Mouse (Mus musculus) heart, postnatal 10 days (tissue): ENCODE measurements at regions not wholly inside any gene's neighbourhood (a gene's known extent, or its start where the extent isn't known, plus 50 kb on each side); places are given as distances from the start of the nearest gene placed in this dataset.

Experiments
- DNase-seq, 2 experiments: peaks; one replicate each; pipeline ENCODE4 v3.0.0; 2021
- intact Hi-C: fragments of 180-260 bp; cut with DNase I; formaldehyde crosslinking; loops from one replicate; pipeline ENCODE4 v1.15.1; 2025

DNA sequence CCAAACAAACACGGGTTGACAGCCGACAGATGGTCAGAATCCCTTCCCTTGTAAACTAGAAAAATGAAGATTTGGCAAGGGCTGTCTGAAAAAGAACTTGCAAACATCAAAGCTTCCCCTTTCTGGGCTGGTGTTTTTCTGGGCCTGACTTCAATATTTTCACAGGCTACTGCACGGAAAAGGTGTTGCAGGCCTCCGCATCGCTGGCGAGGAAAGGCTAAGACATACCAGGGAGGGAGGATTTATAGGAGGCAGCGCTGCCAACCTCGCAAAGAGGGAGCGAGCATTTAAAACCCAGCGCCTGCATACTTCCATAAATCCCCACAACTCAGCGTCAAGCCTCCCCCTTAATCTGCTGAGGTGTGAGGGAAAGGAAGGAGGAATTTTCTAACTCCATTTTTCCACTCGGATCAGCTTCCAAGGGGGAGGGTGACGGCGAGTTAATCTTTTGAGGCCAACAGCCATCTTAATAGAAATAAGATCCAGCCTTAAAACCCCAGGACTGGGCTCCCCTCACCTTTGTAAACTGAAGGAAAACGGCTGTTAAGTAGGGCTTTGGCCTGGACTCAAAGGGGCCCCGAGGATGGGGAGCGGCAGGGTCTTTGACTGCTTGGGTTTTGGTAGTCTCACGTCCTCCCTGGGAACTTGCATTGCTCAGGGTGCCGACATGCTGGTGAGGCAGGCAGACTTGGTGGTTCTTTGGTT, 199.9 kb downstream of the Rplp1 start:
- DNase-seq = no peak
- intact Hi-C loops = no loop called here

DNA sequence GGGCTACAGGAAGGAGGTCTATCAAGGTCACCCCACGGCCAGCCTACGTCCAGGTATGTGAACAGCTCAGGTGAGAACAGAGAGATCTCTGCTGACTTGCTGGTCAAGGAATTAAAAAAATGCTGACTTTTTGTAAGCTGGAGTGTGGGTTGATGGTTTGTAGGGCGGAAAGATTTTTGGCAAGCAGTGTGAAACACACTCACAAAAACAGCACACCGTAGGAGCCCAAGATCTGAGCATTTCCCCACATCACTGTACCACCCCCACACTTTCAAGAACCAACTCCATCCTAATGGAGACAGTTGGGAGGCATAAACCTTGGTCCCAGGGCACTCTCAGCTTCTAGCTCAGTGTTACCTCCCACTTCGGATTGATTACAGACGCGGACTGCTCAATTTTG, 200.5 kb downstream of the Rplp1 start:
- no peak for DNase-seq

DNA sequence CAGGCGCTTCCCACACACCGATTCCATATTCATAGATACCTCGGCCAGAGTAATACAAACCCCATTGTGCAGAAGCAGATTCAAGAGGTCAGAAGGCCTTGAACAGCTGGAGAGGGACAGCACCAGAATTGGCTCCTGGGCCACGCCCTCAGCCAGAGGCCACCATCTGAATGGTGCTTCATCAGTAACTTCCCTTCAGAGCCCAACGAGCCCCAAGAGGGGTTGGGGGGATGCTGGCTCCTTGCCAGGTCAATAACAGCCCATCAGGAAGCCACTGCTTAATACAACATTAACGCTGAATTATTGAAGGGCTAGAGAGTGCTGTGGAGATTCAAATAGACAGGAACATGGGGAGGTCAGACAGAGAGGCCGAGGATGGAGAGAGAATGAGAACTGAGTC, 203.0 kb downstream of the Rplp1 start:
- DNase-seq = no peak
- intact Hi-C loops = no loop called here

More for the DNA sequence above, 200.5 kb downstream of the Rplp1 start:
- intact Hi-C loops = no loop called here

DNA sequence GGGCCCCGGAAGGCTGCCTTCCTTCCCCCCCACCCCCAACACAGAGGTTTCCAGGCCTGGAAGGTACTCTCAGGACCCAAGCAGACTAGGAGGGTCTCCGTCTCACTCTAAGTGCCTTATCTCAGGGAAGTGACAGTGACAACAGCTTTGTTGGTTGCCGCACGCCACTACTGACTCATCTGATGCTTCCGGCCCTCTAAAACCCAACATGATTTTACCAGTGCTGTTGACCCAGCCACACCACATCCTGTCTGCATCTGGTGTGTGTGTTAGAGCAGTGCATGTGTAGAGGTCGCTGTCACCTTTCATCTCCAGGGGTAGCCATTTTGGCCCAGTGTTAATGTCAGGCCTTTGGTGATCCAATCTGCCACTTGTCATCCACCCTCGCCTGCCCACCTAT, 206.5 kb downstream of the Rplp1 start:
- DNase-seq = no peak
- intact Hi-C loops = no loop called here

DNA sequence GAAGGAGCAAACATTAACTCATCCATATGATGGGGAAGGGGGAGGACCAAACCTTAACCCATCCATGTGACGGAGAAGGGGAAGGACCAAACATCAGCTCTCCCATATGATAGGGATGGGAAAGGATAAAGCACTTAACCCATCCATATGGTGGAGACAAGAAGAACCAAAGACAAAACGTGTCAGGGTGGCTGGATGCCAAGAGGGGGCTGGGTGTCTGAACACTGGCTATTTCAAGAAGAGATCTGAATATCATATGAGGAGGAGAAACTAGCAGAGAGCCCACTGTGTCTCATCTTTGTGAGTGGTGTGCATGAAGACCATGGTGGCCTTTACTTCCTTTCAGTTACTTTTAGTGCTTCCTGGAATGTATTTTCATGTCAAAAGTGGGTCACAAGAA, 207.0 kb downstream of the Rplp1 start:
- DNase-seq = no peak
- intact Hi-C loops = no loop called here

DNA sequence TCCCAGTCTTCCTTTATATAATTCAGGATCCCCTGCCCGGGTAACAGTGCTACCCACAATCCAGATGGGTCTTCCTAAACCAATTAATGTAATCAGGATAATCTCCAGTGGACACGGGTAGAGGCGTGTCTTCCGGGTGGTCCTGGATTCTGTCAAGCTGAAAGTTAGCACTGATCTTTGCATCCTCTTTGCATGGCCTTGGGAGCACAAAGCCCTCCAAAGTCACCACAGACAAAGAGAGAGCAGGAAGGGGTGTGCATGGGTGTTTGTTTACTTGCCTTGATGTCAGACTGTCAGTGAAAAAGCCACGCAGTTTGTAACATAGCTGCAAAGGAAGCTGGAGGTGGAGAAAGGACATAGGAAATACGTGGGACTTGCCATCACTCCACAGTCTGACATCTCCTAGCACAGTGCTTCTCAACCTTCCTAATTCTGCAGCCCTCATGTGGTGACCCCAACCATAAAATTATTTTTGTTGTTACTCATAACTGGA, 208.0 kb downstream of the Rplp1 start:
- intact Hi-C loops = no loop called here
- DNase-seq = no peak

DNA sequence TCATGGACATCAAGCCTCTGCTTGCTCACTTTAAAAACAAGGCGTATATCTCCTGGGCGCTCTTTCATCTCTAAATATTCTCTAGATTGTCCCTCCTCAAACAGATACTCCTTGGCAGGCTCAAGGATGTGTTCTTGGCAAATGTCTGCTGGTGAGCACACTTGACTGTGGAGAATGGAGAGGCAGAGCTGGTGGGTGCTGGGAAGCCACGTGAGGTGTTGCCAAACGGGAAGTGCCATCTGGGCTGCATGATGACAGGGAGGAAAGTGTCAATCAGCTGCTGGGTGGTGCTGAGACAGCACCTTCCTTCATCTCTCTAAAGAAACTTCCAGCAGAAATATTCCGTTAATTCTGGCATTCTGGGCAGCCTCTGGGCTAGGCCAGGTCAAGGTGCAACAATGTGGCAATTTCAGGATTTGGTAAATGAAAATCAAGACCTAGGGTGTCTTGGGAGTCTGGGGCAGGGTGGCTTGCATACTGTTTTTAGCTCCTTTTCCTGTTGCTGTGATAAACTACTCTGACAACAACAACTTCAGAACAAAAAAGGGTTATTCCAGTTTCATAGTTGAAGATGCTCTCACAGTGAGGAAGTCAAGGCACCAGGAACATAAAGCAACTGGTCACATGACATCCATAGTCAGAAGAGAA, 208.6 kb downstream of the Rplp1 start:
- intact Hi-C loops = no loop called here
- peak in 1 of 2 experiments; percentile 33 for DNase-seq

DNA sequence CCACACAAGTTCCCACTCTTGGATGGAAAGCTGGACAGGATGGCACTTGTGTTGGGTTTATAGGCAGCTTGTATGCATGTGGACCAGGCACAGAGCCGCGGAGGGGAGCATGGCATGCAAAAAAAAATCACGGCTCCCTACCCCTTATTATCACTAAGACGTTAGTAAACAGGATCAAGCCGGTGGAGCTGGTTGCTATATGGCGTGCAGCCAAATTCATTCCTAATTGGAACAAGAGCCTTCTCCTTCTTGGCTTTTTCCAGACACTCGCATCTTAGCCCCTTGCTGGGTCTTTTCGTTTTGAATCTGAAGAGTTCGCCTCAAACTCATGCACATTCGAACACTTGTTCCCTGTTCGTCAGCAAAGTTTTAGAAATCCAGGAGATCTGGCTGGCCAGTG, 211.0 kb downstream of the Rplp1 start:
- intact Hi-C loops = no loop called here
- DNase-seq = no peak

DNA sequence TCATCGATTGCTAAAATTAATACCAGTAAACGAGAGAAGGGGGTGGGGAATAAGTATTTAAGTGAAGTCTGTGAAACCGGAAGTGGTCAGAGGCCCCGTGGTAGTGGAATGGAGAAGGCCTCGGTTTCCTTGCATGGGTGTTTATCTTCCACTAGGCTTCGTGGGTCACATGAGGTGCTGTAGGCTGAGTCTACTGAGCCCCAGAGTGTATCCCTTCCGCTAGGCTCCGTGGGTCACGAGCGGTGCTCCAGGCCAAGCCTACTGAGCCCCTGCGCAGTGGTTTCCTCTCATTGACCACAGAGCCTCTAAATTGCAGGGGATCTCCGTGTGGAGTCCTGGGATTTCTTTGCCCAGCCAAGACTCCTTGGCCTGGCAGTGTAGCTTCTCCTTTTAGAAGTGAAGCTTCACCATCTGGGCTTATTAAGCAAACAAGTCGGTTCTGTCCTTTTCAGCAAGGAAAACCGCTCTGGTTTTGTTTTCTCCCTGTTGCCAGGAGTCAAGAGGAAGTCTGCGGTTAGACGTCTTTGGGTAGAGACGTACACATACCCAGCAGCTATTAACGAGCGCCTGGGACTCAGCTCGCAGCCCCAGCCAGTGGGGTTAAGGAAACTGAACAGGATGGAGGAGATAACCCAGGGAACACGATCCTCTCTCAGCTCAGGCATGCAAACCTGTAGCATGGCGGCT, 211.9 kb downstream of the Rplp1 start:
- DNase-seq = no peak
- intact Hi-C loops = no loop called here

DNA sequence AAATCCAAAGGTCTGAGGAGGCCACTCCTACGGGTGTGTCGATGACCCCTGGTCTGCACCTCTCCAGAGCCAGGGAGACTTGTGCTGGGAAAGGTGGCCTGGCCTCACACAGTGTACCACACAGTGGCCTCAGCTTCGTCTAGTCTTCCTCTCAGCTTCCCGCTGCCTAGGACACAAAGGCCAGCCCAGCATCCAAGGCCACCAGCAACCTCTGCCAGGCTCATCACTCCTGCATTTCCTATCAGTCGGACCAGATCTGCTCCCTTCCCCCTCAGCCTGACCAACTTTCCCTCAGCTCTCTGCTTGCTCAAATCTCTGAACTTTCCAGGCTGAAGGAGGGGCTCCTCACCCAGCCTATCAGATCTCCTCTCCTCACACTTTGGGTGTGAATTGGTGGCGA, 213.8 kb downstream of the Rplp1 start:
- DNase-seq = no peak

DNA sequence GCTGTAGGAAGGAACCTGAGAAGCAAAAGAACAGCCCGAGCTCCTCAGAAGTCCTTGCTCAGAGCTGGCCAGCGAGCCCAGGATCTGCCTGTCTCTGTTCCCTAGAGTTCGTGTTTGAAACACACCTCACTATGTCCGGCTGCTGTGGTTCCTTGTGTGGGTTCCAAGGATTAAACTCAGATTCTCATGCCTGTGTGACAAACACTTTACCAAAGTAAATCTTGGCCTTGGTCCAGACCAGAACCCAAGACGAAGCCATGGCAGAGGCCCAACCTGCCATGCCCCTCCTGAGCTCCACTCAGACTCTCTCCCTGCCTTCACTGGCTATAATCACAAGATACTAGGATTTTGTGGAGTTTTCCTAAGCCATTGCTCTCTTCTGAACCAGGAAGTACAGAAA, 214.7 kb downstream of the Rplp1 start:
- intact Hi-C loops = loop anchor here (2.0 to 5.0 kb wide), 4 partner anchors 198 to 805 kb away; partner anchors contain the start of gene Tle3
- DNase-seq = no peak

More for the DNA sequence above, 213.8 kb downstream of the Rplp1 start:
- intact Hi-C loops = no loop called here

DNA sequence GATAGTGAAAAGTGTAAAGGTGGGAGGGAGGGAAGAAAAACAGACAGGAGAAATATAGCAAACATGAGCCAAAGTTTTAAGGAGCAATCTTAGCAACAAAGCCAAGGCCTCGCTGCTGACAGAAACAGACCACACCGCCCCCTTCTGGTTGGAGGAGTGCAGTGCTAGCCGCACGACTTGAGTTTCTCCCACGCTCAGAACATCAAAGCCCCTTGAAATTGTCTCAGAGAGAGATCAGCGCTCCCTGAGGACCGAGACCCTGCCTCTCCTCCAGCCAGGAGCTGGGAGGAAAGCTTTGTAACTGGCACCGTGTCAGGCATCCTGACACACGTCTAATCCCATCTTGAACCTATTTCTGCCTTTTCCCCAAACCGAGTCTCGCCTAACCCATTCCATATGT, 216.4 kb downstream of the Rplp1 start:
- intact Hi-C loops = loop anchor here (1.0 to 5.0 kb wide), 5 partner anchors 199 to 803 kb away; partner anchors contain the start of gene Tle3
- peak; percentile 79 to 86 for DNase-seq

DNA sequence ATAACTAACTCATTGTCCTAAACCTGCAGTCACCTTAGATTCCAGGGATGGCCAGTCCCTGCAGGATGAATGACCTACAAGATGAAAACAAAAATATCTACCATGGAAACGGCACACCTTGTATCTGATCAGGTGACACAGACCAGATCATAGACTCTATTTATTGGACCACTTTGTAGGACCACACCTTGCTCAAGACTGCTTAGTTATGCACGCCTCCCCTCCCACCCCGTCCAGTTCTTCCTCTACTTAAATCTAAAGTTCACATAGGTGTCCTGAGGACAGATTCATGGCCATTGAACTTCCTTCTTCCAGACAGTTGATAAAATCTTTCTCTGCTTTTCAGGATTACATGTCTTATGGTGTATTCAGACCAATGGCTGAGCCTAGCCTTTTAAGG, 217.5 kb downstream of the Rplp1 start:
- intact Hi-C loops = loop anchor here (5.0 kb wide), 3 partner anchors 200 to 420 kb away; partner anchors contain the start of gene Tle3
- DNase-seq = no peak

DNA sequence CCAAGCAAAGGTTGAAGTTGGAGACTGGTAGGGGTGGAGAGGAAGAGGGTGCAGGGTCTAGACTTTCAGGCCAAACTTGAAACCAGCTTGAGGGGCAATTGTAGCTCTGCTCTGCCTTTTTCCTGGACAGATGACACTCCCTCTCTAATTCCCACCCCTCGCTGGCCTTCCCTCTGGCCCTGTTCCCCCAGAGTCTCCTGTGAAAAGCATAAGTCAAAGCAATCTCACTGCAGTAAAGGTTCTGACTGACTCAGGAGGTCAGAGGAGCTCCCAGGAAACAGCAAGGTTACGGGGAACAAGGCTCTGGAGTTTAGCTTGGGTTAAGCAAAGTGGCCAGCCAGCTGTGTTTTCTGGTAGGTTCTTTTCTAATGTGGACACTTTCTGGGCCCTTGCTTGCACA, 218.5 kb downstream of the Rplp1 start:
- intact Hi-C loops = loop anchor here (5.0 kb wide), 3 partner anchors 201 to 419 kb away; partner anchors contain the start of gene Tle3
- DNase-seq = no peak

DNA sequence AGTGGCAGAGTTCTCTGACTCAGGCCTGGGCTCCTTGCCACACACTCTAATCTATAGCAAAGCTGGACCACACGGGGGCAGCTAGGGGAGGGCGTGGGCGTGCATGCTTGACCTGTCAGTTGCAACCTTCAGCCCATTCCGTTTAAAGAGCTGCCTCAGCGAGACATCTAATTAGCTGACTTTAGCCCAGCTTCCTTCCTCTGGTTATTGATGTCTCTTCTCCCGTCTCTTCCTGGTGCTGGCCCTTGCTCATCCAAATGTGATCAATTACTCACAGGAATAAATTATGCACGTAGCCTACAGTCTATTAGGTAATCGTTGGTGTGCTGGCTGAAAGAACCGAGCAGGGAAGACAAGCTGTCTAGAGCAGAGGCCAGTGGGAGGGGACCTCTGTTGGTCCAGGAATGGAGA, 219.0 kb downstream of the Rplp1 start:
- intact Hi-C loops = loop anchor here (5.0 kb wide), 3 partner anchors 202 to 418 kb away; partner anchors contain the start of gene Tle3
- peak; percentile 33 to 52 for DNase-seq

DNA sequence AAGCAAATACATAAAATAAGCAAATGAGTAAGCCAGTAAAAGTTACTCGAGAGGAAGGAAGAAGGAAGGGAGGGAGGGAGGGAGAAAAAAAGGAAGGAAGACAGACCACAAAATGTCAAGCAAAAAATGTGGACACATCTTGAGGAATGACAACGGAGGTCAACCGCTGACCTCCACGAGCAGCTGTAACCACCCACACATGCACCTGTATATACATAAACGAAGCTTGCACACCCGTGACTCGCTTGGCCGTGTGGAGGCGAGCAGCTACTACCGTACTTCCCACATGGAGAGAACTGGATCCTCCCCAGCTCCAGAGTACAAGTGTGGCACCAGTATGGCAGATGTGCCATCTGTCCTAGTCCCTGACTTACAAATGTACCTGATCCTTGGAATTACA, 220.1 kb downstream of the Rplp1 start:
- intact Hi-C loops = no loop called here
- DNase-seq = no peak

DNA sequence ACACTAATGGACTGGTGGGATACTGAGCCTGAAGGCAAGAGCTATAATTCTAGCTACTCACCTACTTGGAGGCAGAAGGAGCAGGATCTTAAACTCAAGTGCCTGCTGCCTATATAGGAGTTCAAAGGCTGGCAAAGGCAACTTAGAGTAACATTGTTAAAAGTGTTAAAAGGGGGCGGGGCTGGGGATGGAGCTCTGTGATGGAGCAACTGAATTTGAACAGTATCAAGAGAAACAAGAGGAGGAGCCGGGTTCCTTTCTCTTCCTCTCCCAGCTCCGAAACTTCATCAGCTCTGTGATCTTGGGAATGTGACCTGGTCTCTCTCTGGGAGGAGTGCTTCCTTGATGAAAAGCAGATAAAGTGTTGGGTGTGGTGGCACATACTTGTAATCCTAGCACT, 223.6 kb downstream of the Rplp1 start:
- intact Hi-C loops = no loop called here
- DNase-seq = no peak

DNA sequence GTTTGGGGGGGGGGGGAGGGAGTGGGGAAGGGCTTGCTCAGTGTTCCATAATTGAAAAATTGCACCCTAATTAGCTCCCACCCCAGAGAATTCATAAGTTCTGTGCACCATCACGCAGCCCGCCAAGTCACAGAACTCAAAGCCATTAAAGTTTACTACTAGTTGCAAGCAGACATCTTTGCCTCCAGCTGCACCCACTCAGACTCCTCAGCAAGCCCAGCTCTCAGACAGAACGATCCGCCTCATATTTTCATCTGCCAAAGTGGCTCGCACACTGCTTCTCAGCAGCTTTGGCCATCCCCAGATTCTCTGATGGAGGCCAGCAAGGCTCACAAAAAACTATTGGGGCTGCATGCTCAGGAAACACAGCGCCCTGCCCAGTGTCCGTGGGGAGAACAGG, 224.4 kb downstream of the Rplp1 start:
- peak; percentile 68 to 70 for DNase-seq
- intact Hi-C loops = no loop called here

DNA sequence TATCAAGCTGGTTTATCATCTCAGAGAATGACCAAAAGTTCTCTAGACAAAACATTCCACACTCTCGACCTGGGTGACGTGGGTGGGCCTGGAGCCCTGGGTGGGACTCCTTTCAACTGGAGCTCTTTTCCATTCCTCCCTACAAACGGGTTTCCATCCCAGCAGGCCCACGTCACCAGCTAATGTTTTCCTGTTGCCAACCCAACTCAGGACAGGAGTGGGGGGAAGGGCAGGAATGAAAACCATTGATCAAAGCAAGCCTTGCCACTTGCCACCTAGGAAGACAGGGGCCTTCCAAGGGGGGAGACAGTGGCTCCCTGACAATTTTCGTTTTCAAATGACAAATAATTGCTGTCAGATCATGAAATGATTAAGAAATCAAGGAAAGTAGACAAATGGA, 224.8 kb downstream of the Rplp1 start:
- DNase-seq = peak in 1 of 2 experiments; percentile 32
- intact Hi-C loops = no loop called here

DNA sequence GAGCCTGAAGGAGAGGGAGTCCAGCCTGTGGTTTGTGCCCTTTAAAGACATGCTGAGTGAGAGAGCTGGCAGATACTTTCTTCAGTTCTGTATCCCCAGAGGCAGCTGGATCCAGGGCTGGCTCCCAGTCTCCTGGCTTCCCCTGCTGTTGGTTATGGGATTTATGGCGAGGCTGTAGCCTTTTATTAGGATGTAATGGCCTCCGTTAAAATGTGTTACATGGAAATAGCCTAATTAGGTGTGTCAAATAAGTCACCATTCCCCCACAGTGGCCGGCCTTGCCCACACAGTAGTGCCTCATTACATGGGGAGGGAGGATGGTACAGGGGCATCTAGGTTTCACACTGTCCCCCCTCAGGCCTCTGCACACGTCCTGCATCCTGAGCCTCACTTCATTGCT, 230.8 kb downstream of the Rplp1 start:
- no peak for DNase-seq
- intact Hi-C loops = no loop called here

DNA sequence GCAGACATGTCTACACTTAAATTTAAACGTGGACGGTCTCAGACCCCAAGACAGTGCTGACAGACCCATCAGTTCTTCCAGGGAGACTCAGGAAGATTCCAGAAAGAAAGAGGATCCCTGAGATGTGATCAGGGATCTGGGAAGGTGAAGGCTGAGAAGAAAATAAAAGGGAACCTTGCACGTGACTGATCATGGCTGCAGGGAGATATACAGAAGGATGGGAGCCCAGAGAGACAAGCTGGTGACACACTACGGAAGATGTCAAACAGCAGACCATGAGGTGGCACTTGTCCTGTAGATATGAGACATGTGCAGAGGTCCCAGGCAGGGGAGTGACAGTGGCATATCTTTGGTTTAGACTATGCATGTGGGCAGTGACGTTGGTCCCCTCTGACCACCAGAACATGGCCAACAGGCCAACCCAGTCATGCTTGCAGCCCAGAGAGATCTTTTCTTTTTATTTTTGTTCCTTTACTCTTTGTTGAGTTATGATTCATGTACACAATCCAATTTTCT, 231.5 kb downstream of the Rplp1 start:
- no peak for DNase-seq
- intact Hi-C loops = no loop called here
